Mouse (Mus musculus): ENCODE data around the gene Plk1. TPM values are rescaled to one million over a fixed set of nuclear protein-coding genes. Genes with fewer than 3 reads are reported as not detected.
A peak's percentile ranks its signal among the peaks of the same experiment; 100 is the strongest.

Gene Plk1
- 2.3 and 3.1 TPM in 2 replicates for polyA plus RNA-seq (2012; rRNA removed)

DNA sequence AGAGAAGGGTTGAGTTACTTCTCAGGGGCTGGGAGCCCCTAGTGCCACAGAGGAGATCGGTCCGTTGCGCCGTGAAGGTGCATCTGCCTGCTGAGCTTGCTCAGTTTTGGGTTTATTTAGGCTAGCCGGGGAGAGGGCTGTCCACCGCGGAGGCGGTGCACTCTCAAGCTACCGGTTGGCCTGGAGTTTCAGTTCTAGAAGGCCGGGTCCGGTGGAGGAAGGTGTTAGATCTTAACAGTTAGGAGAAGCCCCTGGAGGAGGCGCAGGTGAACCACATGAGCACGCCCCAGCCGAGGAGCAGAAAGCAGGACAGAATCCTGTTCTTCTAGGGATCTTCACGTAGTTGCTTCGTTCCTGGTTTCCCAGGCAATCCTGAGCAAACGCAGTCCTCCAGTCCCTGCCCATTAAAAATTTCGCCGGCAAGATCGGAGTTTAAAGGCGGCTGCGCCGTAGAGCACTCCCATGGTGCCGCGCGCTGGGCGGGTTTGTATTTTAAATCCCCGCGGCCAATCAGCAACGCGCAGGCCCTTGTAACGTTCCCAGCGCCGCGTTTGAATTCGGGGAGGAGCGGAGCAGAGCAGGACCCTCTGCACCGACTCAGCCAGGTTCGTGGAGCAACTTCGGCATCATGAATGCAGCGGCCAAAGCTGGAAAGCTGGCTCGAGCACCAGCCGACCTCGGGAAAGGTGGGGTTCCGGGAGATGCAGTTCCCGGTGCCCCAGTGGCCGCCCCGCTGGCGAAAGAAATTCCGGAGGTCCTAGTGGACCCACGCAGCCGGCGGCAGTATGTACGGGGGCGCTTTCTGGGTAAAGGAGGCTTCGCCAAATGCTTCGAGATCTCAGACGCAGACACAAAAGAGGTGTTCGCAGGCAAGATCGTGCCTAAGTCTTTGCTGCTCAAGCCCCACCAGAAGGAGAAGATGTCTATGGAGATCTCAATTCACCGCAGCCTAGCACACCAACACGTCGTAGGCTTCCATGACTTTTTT, at the start of gene Plk1:
TSS of gene Plk1 (plus strand) at position 525 of the 988 bp plus-strand sequence.
- peak; percentile 75 for DNase-seq
- H3K4me3 ChIP-seq (replicated peaks; ENCODE audit: extremely low read depth, low read depth, low read length) = peak within 1 kb of the TSS; percentile 94
- H3K4me1 ChIP-seq (ENCODE audit: control insufficient read depth, insufficient read depth, low read length) = 0 out of 2 replicates have a peak, but pooled peaks cover 2% of the 10 kb centered on the region
- under 1% methylated on average over 63 of the region's 63 CpGs for WGBS
- no peak for TF ChIP-seq CTCF (IDR thresholded peaks at IDR 0.05; ENCODE audit: insufficient read depth, low read length)
- TF ChIP-seq POLR2A (IDR thresholded peaks at IDR 0.05; ENCODE audit: borderline replicate concordance, extremely low read depth, low read depth, low read length) = no peak

GRCm38 (mm10) chr7:122123518-122123917, 35.7 kb upstream of the Plk1 start:
- WGBS = 78% methylated on average over 4 of the region's 4 CpGs
- Histone ChIP-seq H3K4me3 (replicated peaks; ENCODE audit: extremely low read depth, low read depth, low read length) (no peak overlapping the region), H3K4me1 (ENCODE audit: control insufficient read depth, insufficient read depth, low read length) (no peaks in the 10 kb centered on the region)
- DNase-seq = no peak
- TF ChIP-seq CTCF (IDR thresholded peaks at IDR 0.05; ENCODE audit: insufficient read depth, low read length) = no peak
- TF ChIP-seq POLR2A (IDR thresholded peaks at IDR 0.05; ENCODE audit: borderline replicate concordance, extremely low read depth, low read depth, low read length) = no peak

DNA sequence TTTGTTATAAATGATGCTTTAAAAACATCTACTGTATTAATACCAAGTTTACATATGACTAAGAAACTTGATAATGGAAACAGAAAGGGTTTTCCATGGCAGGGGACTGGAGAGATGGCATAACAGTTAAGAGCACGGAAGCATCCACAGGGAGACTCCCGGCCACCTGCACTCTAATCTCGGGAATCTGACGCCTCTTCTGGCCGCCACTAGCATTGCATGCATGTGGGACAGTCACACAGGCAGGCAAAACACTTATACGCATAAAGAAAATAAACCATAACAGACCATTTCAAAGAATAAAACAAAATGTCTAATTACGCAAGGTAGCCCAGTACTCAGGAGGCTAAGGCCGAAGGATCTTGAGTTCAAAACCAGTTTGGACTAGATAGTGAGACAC, 33.6 kb upstream of the Plk1 start:
- H3K4me3 ChIP-seq (replicated peaks; ENCODE audit: extremely low read depth, low read depth, low read length) = no peak overlapping the region
- DNase-seq = no peak
- 75% methylated on average over 8 of the region's 8 CpGs for WGBS
- no peak for TF ChIP-seq POLR2A (IDR thresholded peaks at IDR 0.05; ENCODE audit: borderline replicate concordance, extremely low read depth, low read depth, low read length)
- TF ChIP-seq CTCF (IDR thresholded peaks at IDR 0.05; ENCODE audit: insufficient read depth, low read length) = no peak
- no peaks in the 10 kb centered on the region for H3K4me1 ChIP-seq (ENCODE audit: control insufficient read depth, insufficient read depth, low read length)

DNA sequence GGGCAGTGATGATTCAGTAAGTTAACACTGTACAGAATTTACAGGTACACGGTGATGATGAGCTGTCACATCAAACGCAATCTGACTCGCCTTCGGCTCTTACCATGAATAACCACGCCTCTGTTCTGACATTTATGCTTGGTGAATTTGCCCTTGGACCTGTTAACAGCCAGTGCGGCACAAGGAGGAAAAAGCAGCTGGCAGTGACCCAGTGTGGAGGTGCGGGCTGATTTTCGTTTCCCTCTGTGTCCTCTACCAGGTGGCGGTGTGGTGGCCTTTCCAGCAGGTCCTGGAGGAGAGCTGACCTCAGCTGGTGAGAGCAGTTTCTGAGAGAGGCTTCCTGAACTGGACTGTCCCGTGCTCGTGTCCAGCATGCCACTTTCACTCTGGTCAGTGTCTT, 32.3 kb upstream of the Plk1 start:
- Histone ChIP-seq H3K4me3 (replicated peaks; ENCODE audit: extremely low read depth, low read depth, low read length) (no peak overlapping the region), H3K4me1 (ENCODE audit: control insufficient read depth, insufficient read depth, low read length) (no peaks in the 10 kb centered on the region)
- WGBS = 94% methylated on average over 11 of the region's 11 CpGs
- no peak for TF ChIP-seq CTCF (IDR thresholded peaks at IDR 0.05; ENCODE audit: insufficient read depth, low read length)
- no peak for DNase-seq

- no peak overlapping the region for H3K4me3 ChIP-seq (replicated peaks; ENCODE audit: extremely low read depth, low read depth, low read length)
- no peak for TF ChIP-seq POLR2A (IDR thresholded peaks at IDR 0.05; ENCODE audit: borderline replicate concordance, extremely low read depth, low read depth, low read length)
- TF ChIP-seq CTCF (IDR thresholded peaks at IDR 0.05; ENCODE audit: insufficient read depth, low read length) = no peak
- no peak for DNase-seq
These were observed 27.4 kb upstream of the Plk1 start for GRCm38 (mm10) chr7:122131834-122132233.

DNA sequence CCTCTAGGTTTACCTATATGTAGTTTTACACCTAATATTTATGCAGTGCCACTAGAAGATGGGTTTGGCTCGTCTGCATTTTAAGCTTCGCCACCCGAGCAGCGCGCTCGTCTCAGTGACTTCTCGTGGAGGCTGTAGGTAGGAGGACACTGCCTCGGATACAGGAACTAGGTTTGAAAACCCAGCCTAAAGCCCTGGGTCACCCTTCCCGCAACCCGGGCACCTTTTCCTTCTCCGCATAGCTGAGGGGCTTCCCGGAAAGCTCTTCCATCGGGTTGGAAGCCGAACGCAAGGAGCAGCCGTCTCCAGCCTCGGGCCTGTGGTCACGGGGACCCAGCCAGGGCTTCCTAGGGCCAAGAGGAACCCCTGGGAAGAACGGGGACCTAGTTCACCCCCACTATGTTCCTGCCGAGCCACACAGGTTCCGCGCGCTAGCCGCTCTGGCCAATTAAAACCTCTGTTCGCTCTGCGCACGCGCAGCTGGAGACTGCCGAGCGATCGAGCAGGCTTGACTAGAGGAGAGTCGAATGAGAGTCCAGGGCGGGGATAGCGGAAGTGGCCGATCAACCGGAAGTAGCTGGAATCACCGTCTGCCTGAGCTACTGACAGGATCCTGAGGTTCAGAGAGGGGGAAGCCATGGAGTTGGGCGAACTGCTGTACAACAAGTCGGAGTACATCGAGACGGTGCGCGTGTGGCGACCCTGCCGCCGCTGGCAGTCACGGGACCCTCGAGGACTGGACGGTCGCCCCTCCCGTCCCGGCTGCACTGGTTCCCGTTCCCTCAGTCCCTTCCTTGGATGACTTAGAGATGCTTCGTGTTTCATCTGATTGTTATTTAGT, 26.5 kb upstream of the Plk1 start, which contains the start of the genes Palb2 and Dctn5:
TSS of gene Palb2 (minus strand) at position 489 of the 841 bp plus-strand sequence.
TSS of gene Dctn5 (plus strand) at position 545 of the 841 bp plus-strand sequence.
- Histone ChIP-seq H3K4me3 (replicated peaks; ENCODE audit: extremely low read depth, low read depth, low read length) (peak within 1 kb of the TSS; percentile 78), H3K4me1 (ENCODE audit: control insufficient read depth, insufficient read depth, low read length) (no peaks in the 10 kb centered on the region; the same call in 1 of the 2 replicates)
- WGBS = under 1% methylated on average over 54 of the region's 54 CpGs
- DNase-seq = peak; percentile 98
- no peak for TF ChIP-seq CTCF (IDR thresholded peaks at IDR 0.05; ENCODE audit: insufficient read depth, low read length)
- TF ChIP-seq POLR2A (IDR thresholded peaks at IDR 0.05; ENCODE audit: borderline replicate concordance, extremely low read depth, low read depth, low read length) = peak; percentile 75; the same call in 1 of the 2 replicates

More at GRCm38 (mm10) chr7:122131834-122132233, 27.4 kb upstream of the Plk1 start:
- no peaks in the 10 kb centered on the region; the same call in 1 of the 2 replicates for H3K4me1 ChIP-seq (ENCODE audit: control insufficient read depth, insufficient read depth, low read length)

DNA sequence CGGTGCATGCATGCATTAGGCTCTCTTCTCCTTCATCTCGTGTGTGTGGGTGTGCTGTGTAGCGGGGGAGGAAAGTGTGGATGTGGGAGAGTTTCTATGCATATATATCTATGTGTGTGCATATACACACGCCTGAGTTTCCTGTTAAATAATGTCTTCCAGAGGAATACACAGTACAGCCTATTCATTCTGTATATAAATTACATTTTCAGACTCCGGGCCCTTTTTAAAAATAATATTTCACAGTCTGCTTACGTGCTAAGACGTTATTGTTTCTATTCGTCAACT, 26.0 kb upstream of the Plk1 start:
- Histone ChIP-seq H3K4me1 (ENCODE audit: control insufficient read depth, insufficient read depth, low read length) (no peaks in the 10 kb centered on the region; the same call in 1 of the 2 replicates), H3K4me3 (replicated peaks; ENCODE audit: extremely low read depth, low read depth, low read length) (peak overlapping the region; percentile 68)
- TF ChIP-seq CTCF (IDR thresholded peaks at IDR 0.05; ENCODE audit: insufficient read depth, low read length) (no peak), POLR2A (IDR thresholded peaks at IDR 0.05; ENCODE audit: borderline replicate concordance, extremely low read depth, low read depth, low read length) (no peak)
- no peak for DNase-seq
- WGBS = 13% methylated on average over 8 of the region's 8 CpGs

DNA sequence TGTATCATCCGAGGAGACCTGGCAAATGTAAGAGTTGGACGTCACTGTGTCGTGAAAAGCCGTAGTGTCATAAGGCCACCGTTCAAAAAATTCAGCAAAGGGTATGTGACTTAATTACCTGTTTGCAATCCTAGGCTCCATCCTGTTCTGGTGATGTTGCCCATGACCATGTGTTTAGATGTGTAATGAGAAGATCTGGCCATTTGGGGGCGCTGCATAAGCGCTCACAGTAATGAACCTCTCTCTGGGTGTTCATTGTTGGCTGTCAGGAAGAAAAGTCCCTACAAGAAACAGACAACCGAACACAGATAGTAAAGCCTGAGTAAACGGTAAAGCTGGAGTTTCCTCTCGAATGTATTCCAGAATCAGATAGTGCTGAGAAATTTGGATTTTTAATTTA, 24.2 kb upstream of the Plk1 start:
- TF ChIP-seq POLR2A (IDR thresholded peaks at IDR 0.05; ENCODE audit: borderline replicate concordance, extremely low read depth, low read depth, low read length) (no peak), CTCF (IDR thresholded peaks at IDR 0.05; ENCODE audit: insufficient read depth, low read length) (no peak)
- H3K4me1 ChIP-seq (ENCODE audit: control insufficient read depth, insufficient read depth, low read length) = no peaks in the 10 kb centered on the region; the same call in 1 of the 2 replicates
- H3K4me3 ChIP-seq (replicated peaks; ENCODE audit: extremely low read depth, low read depth, low read length) = no peak overlapping the region
- DNase-seq = no peak
- WGBS = 73% methylated on average over 10 of the region's 10 CpGs

DNA sequence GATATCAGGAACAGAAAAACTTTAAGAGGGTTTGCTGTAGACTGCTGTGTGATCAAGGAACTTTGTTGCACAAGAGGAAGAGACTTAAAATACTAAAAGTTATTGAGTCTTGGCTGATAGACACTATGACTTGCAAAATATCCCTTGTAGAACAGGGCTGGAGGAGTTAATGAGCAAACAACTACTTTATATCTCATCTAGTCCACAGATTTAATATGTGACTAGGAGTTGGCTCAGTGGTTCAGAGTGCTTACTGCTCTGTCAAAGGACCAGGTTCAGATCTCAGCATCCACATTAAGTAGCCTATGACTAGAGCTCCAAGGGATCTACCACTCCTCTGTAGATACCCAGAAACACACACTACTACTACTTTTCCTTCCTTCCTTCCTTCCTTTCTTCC, 22.2 kb upstream of the Plk1 start:
- TF ChIP-seq POLR2A (IDR thresholded peaks at IDR 0.05; ENCODE audit: borderline replicate concordance, extremely low read depth, low read depth, low read length) = no peak
- TF ChIP-seq CTCF (IDR thresholded peaks at IDR 0.05; ENCODE audit: insufficient read depth, low read length) = no peak
- no peak overlapping the region for H3K4me3 ChIP-seq (replicated peaks; ENCODE audit: extremely low read depth, low read depth, low read length)
- H3K4me1 ChIP-seq (ENCODE audit: control insufficient read depth, insufficient read depth, low read length) = no peaks in the 10 kb centered on the region; the same call in 1 of the 2 replicates
- no peak for DNase-seq

Data from lung, adult 2 months (tissue).